16 mouse cellular contexts compared by ENCODE assay signal in genomic region chr11:119438776-119439175, GRCm38 (mm10).
"Had no signal": no experiment of that assay in that cellular context is flagged by ENCODE, and none has a peak within 500 bp of the region (broad histone marks: within the 10 kb centered on the region; RNA-seq: fewer than 3 reads in every experiment).

No protein-coding gene starts in this region.

- H3K4me1 ChIP-seq: kidney, embryonic 15.5 days; megakaryocyte, embryonic 14.5 days; midbrain, embryonic 15.5 days; neural tube, embryonic 12.5 days had no signal

- ATAC-seq: intestine, embryonic 16.5 days; midbrain, embryonic 15.5 days had no signal

- H3K4me3 ChIP-seq: kidney, embryonic 15.5 days; limb, embryonic 12.5 days; megakaryocyte, embryonic 14.5 days; midbrain, embryonic 15.5 days; neural tube, embryonic 12.5 days had no signal

- H3K9ac ChIP-seq: kidney, embryonic 15.5 days; limb, embryonic 12.5 days; liver, embryonic 14.5 days; midbrain, embryonic 15.5 days; neural tube, embryonic 12.5 days had no signal

- H3K36me3 ChIP-seq: midbrain, embryonic 15.5 days; neural tube, embryonic 12.5 days had no signal

- DNase-seq: kidney, adult 2 months; kidney, postnatal 25 days; layer of hippocampus, adult 9-11 months; layer of hippocampus, postnatal 36 days; liver; retina, postnatal 1 day; thymus, postnatal 36 days had no signal

- H3K27ac ChIP-seq: kidney, embryonic 15.5 days; limb, embryonic 12.5 days; liver, embryonic 14.5 days; macrophage; midbrain, embryonic 15.5 days; neural tube, embryonic 12.5 days had no signal

- H3K4me2 ChIP-seq: kidney, embryonic 15.5 days; limb, embryonic 12.5 days; midbrain, embryonic 11.5 days; midbrain, embryonic 15.5 days; neural tube, embryonic 12.5 days had no signal

- H3K9me3 ChIP-seq: kidney, embryonic 15.5 days; limb, embryonic 12.5 days; megakaryocyte, embryonic 14.5 days; midbrain, embryonic 15.5 days; neural tube, embryonic 12.5 days had no signal

- H3K27me3 ChIP-seq: kidney, embryonic 15.5 days; limb, embryonic 12.5 days; midbrain, embryonic 15.5 days; neural tube, embryonic 12.5 days had no signal
